Mouse (Mus musculus) ovary, adult 18-20 months (tissue): ENCODE measurements around the gene Gemin4.

Experiments
- DNase-seq: peaks from one replicate; pipeline ENCODE4 v3.0.0; 2022; ENCODE audit warnings: low spot score, mixed read lengths

Gene Gemin4

GRCm38 (mm10) chr11:76217390-76217800, at the start of gene Gemin4, which contains the start of gene Dbil5:
TSS of gene Gemin4 (minus strand) at chr11:76217664.
TSS of gene Dbil5 (plus strand) at chr11:76217608.
- DNase-seq: peak; percentile 95

- no peak for DNase-seq
Measured at GRCm38 (mm10) chr11:76262611-76263351, 45.3 kb upstream of the Gemin4 start.

- DNase-seq: no peak
Measured at GRCm38 (mm10) chr11:76261224-76261623, 43.8 kb upstream of the Gemin4 start.

- no peak for DNase-seq
Measured at GRCm38 (mm10) chr11:76260208-76261050, 43.0 kb upstream of the Gemin4 start.

GRCm38 (mm10) chr11:76258511-76258910, 41.0 kb upstream of the Gemin4 start:
- DNase-seq: no peak

- DNase-seq: no peak
Measured at GRCm38 (mm10) chr11:76257386-76257785, 39.9 kb upstream of the Gemin4 start.

GRCm38 (mm10) chr11:76256129-76256528, 38.7 kb upstream of the Gemin4 start:
- no peak for DNase-seq

GRCm38 (mm10) chr11:76255431-76256001, 38.1 kb upstream of the Gemin4 start:
- no peak for DNase-seq

- no peak for DNase-seq
Measured at GRCm38 (mm10) chr11:76253918-76254264, 36.4 kb upstream of the Gemin4 start.

- peak; percentile 59 for DNase-seq
Measured at GRCm38 (mm10) chr11:76253145-76253917, 35.9 kb upstream of the Gemin4 start.

- DNase-seq: no peak
Measured at GRCm38 (mm10) chr11:76252036-76252435, 34.6 kb upstream of the Gemin4 start.

GRCm38 (mm10) chr11:76247239-76247638, 29.8 kb upstream of the Gemin4 start:
- no peak for DNase-seq

GRCm38 (mm10) chr11:76246439-76246838, 29.0 kb upstream of the Gemin4 start:
- no peak for DNase-seq

- DNase-seq: no peak
Measured at GRCm38 (mm10) chr11:76243811-76244546, 26.5 kb upstream of the Gemin4 start.

- DNase-seq: peak; percentile 81
Measured at GRCm38 (mm10) chr11:76242901-76243810, 25.7 kb upstream of the Gemin4 start, which contains the start of the genes Mrm3 and Glod4. TSS of gene Mrm3 (plus strand) at chr11:76243715. TSS of gene Glod4 (minus strand) at chr11:76243725.

GRCm38 (mm10) chr11:76239750-76240149, 22.3 kb upstream of the Gemin4 start:
- DNase-seq: no peak

- no peak for DNase-seq
Measured at GRCm38 (mm10) chr11:76236136-76236535, 18.7 kb upstream of the Gemin4 start.

- DNase-seq: no peak
Measured at GRCm38 (mm10) chr11:76225051-76225450, 7.6 kb upstream of the Gemin4 start.

- DNase-seq: no peak
Measured at GRCm38 (mm10) chr11:76224631-76225030, 7.2 kb upstream of the Gemin4 start.
